Mouse (Mus musculus) liver, adult 2 months (tissue): ENCODE data around the gene Syt9. TPM values are rescaled to one million over a fixed set of nuclear protein-coding genes. Genes with fewer than 3 reads are reported as not detected.

Source experiments
- DNase-seq: peaks from one replicate; pipeline ENCODE4 v3.0.0-alpha.2; 2011; ENCODE audit warnings: low read depth, low spot score; ENCODE audit errors: extremely low read depth
- H3K27ac ChIP-seq: fragments of 200-500 bp; replicated peaks from 2 replicates; pipeline ENCODE4 v1.5.1; 2012; ENCODE audit warnings: low read depth, mild to moderate bottlenecking, control low read depth, inconsistent platforms, low read length; ENCODE audit not compliant: insufficient read depth
- H3K27me3 ChIP-seq: fragments of 200-500 bp; 2 replicates; pipeline ENCODE4 v1.6.1; 2012; ENCODE audit warnings: mild to moderate bottlenecking, moderate library complexity, low read length, inconsistent platforms; ENCODE audit not compliant: control insufficient read depth, insufficient read depth
- H3K36me3 ChIP-seq: fragments of 200-500 bp; 2 replicates; pipeline ENCODE4 v1.6.1; 2012; ENCODE audit warnings: low read length, inconsistent platforms; ENCODE audit not compliant: control insufficient read depth, insufficient read depth
- H3K4me1 ChIP-seq: fragments of 200-500 bp; 2 replicates; pipeline ENCODE4 v1.6.1; 2011; ENCODE audit warnings: low read length; ENCODE audit not compliant: control insufficient read depth, insufficient read depth
- H3K4me3 ChIP-seq: fragments of 200-500 bp; 2 replicates; pipeline ENCODE4 v1.5.1; 2011; ENCODE audit warnings: low read depth, mild to moderate bottlenecking, control low read depth, low read length, moderate library complexity; ENCODE audit not compliant: insufficient read depth
- H3K79me2 ChIP-seq: fragments of 200-500 bp; 2 replicates; pipeline ENCODE4 v1.6.1; 2012; ENCODE audit warnings: inconsistent platforms, mild to moderate bottlenecking, low read length, moderate library complexity; ENCODE audit not compliant: control insufficient read depth, insufficient read depth
- H3K9ac ChIP-seq: fragments of 200-500 bp; 2 replicates; pipeline ENCODE4 v1.6.1; 2012; ENCODE audit warnings: low read depth, mild to moderate bottlenecking, control low read depth, inconsistent platforms, low read length
- CTCF ChIP-seq: fragments of 200-500 bp; IDR thresholded peaks from 2 replicates; pipeline ENCODE4 v1.5.1; 2011; ENCODE audit warnings: low read depth, low read length, control low read depth
- POLR2A ChIP-seq: fragments of 200-500 bp; IDR thresholded peaks from 2 replicates; pipeline ENCODE4 v1.6.1; 2011; ENCODE audit warnings: low read length, control low read depth; ENCODE audit not compliant: insufficient read depth; ENCODE audit errors: extremely low read depth
- WGBS: fragments of 180-500 bp; shearing (Covaris S2); methylation state at CpG from one replicate; pipeline ENCODE4 v1.1.7; 2018; 5-methylcytosine and 5-hydroxymethylcytosine counted together
- polyA plus RNA-seq: library from polyadenylated mRNA; depleted of rRNA; stranded (reverse); fragments of >200 nt; gene quantifications from 2 replicates; pipeline ENCODE4 v1.2.3, GENCODE M21; 2012
- total RNA-seq: library from RNA; depleted of rRNA; stranded (reverse); fragments of >200 nt; gene quantifications from 2 replicates; pipeline ENCODE4 v1.2.3, GENCODE M21; 2014

The Syt9 gene
- total and polyA plus RNA-seq, 2 experiments = 0.28 to 0.45 TPM

- no peak for TF ChIP-seq CTCF
- TF ChIP-seq POLR2A = no peak
- Histone ChIP-seq H3K27me3 (no peaks in the 10 kb centered on the region), H3K79me2 (0 out of 2 replicates have a peak, but pooled peaks cover 3% of the 10 kb centered on the region), H3K36me3 (peaks cover 32% of the 10 kb centered on the region), H3K27ac (no peak overlapping the region), H3K9ac (no peak overlapping the region), H3K4me1 (no peaks in the 10 kb centered on the region; the same call in 1 of the 2 replicates), H3K4me3 (no peak overlapping the region)
- DNase-seq = peak; percentile 15
- 20% methylated on average over 3 of the region's 3 CpGs for WGBS
These were observed 203.7 kb downstream of the Syt9 start for GRCm38 (mm10) chr7:107574276-107574675.

DNA sequence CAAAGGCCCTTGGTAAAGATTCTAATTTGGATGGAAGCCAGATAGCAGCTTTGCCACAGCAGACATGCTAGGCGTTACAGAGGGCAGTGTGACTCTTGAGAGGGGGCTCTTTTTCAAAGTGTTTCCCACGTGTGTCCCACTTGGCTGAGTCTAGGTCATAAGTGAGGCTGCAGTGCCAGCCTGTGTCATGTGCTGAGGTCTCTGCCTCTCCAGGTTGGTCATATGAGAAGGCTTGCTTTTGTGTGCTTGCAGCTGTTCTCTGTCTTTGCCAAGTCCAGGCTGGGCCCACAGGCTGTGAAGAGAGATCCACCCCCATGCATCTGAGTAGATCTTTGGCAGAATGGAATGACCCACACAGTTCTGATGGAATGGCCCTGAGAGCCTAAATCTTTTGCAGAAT is 222.1 kb downstream of the Syt9 start:
- Histone ChIP-seq H3K79me2 (peaks cover 9% of the 10 kb centered on the region; the same call in 1 of the 2 replicates), H3K9ac (no peak overlapping the region), H3K4me1 (0 out of 2 replicates have a peak, but pooled peaks cover 4% of the 10 kb centered on the region), H3K36me3 (peaks cover 4% of the 10 kb centered on the region), H3K27me3 (no peaks in the 10 kb centered on the region), H3K4me3 (no peak overlapping the region), H3K27ac (no peak overlapping the region)
- TF ChIP-seq CTCF (no peak), POLR2A (no peak)
- 67% methylated on average over 2 of the region's 2 CpGs for WGBS
- DNase-seq = no peak

DNA sequence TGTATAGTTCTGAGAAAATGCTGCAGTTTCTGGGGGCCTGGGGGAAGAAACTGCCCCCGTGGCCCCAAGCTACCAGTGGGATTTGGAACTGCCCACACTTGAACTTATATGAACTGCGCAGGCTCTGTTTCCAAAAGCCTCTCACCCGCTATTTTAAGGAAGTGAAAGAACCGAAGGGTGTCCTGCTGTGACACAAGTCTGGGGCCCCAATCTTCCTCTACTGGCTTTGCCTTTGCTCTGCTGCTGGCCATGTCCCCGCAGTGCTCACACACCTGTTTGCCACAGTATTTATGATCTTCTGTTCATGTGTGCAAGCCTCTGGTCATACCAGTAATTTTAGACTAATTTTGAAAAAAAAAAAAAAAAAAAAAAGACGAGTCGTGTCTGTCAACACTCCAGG is 223.4 kb downstream of the Syt9 start:
- H3K27me3 ChIP-seq = no peaks in the 10 kb centered on the region
- peak overlapping the region; percentile 88 for H3K27ac ChIP-seq
- H3K4me3 ChIP-seq = no peak overlapping the region
- H3K79me2 ChIP-seq = peaks cover 20% of the 10 kb centered on the region; the same call in 1 of the 2 replicates
- WGBS = 52% methylated on average over 7 of the region's 7 CpGs
- DNase-seq = no peak
- H3K36me3 ChIP-seq = peaks cover 4% of the 10 kb centered on the region
- TF ChIP-seq POLR2A (no peak), CTCF (no peak)
- H3K9ac ChIP-seq = no peak overlapping the region
- peaks cover 6% of the 10 kb centered on the region for H3K4me1 ChIP-seq

GRCm38 (mm10) chr7:107594325-107594856 is 223.9 kb downstream of the Syt9 start:
- WGBS = under 1% methylated on average over 16 of the region's 16 CpGs
- Histone ChIP-seq H3K9ac (peak overlapping the region; percentile 59), H3K4me3 (peak overlapping the region; percentile 66), H3K4me1 (peaks cover 6% of the 10 kb centered on the region), H3K36me3 (peaks cover 4% of the 10 kb centered on the region), H3K27ac (peak overlapping the region; percentile 88), H3K79me2 (peaks cover 20% of the 10 kb centered on the region; the same call in 1 of the 2 replicates), H3K27me3 (no peaks in the 10 kb centered on the region)
- peak; percentile 49 for TF ChIP-seq CTCF
- no peak for TF ChIP-seq POLR2A
- DNase-seq = peak; percentile 65

DNA sequence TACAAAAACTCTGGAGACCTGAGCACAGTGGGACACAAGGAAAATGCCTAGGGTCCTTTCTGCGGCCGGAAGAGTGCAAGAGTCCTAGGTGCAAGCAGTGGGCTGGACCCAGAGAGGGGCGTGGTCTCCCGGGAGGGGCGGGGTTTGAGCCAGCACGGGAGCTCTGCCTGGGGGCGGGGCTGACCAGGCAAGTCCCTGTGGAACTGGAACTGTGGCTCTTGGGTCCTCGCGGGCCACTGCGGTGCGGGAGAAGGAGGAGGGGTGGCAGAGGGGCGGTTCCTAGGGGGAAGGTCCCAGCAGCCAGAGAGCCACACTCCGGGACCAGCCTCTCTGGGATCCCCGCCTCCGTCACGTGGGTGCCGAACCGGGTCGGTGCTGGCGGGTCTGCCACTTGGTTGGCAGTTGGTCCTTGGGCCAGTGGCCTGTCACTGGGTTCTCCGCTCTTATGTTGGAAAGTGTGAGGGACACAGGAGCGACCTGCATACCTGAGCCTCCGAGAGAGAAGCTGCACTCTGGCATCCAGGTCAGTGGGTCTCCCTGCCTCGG is 224.4 kb downstream of the Syt9 start, which contains the start of gene Ppfibp2:
TSS of gene Ppfibp2 (plus strand) at position 351 of the 546 bp plus-strand sequence.
- DNase-seq = peak; percentile 96
- WGBS = under 1% methylated on average over 23 of the region's 24 CpGs

GRCm38 (mm10) chr7:107595426-107595825 is 224.9 kb downstream of the Syt9 start:
- Histone ChIP-seq H3K27ac (peak overlapping the region; percentile 89), H3K4me3 (peak overlapping the region; percentile 66), H3K79me2 (peaks cover 25% of the 10 kb centered on the region; the same call in 1 of the 2 replicates), H3K9ac (peak overlapping the region; percentile 77), H3K27me3 (no peaks in the 10 kb centered on the region), H3K36me3 (peaks cover under 1% of the 10 kb centered on the region), H3K4me1 (peaks cover 11% of the 10 kb centered on the region)
- TF ChIP-seq CTCF = no peak
- WGBS = 6% methylated on average over 13 of the region's 13 CpGs
- DNase-seq = peak; percentile 70

More for the DNA sequence above, 224.4 kb downstream of the Syt9 start, which contains the start of gene Ppfibp2:
- Histone ChIP-seq H3K36me3 (peaks cover 4% of the 10 kb centered on the region), H3K4me1 (peaks cover 9% of the 10 kb centered on the region), H3K9ac (peak within 1 kb of the TSS; percentile 77), H3K27me3 (no peaks in the 10 kb centered on the region), H3K27ac (peak within 1 kb of the TSS; percentile 89), H3K4me3 (peak within 1 kb of the TSS; percentile 66), H3K79me2 (peaks cover 24% of the 10 kb centered on the region; the same call in 1 of the 2 replicates)
- TF ChIP-seq POLR2A (peak; percentile 93), CTCF (no peak)
